Mouse (Mus musculus) stomach, postnatal 0 days (tissue): ENCODE data around the gene Il27ra.

Experiments
- CTCF ChIP-seq: IDR thresholded peaks from 2 replicates; pipeline ENCODE4 v1.5.1; 2016; ENCODE audit warnings: antibody characterized with exemption, low read depth, mild to moderate bottlenecking, moderate library complexity
- EP300 ChIP-seq: optimal IDR thresholded peaks from 2 replicates; pipeline ENCODE3; 2016; ENCODE audit warnings: antibody characterized with exemption

GRCm38 (mm10) chr8:84067047-84067573 is 24.7 kb upstream of the Il27ra start:
- TF ChIP-seq CTCF = no peak
- TF ChIP-seq EP300 = no peak
